Mouse (Mus musculus): ENCODE results near the gene Tppp.
A peak's percentile ranks its signal among the peaks of the same experiment; 100 is the strongest.
"Not testable (repeated sequence)": the region's sequence is repeated elsewhere in the genome, so short reads cannot be mapped to it uniquely, and the experiment has no call there.

The Tppp gene

DNA sequence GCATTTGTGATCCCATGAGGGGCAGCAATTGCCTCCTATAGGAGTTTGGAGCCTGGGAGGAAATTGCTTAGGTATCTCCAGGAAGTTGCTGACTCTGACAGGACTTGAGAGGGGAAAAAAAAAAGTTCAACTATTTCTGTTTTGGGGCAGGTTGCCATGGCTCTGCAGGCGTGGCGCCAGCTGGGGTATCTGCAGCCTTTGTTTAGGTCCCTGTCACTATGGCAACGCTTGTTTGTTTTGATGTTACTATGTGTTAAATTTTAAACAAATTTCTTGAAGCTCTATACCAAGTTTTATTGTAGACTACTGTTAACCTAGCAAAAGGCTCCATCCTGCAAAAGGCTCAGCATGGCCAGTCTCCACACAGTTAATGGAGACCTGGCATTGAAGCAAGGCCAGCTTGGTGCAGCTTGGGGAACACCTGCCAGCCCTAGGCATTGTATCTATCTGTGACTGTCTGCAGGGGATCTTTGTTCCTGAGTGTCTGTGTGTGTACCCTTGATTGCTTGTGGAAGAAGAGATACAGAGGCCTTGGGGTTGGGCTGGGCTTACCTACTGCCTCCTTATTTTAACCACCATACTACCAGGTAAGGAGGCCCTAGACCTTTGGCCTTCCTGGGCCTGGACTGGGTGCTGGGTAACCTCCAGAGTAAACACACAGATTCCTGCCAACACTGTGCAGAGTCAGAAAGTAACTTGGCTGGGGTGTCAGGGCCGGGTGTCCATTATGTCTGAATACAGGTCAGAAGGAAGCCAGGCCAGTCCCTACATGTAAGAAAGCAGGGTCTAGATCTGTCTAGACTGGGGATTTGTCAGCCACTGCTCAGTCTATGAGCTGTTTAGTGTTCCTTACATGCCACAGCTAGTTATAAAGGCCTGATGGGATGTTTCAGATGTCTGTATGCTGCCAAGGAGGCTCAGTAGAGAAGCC lies 16.2 kb downstream of the Tppp start:
- peak; percentile 23 to 26 for DNase-seq

DNA sequence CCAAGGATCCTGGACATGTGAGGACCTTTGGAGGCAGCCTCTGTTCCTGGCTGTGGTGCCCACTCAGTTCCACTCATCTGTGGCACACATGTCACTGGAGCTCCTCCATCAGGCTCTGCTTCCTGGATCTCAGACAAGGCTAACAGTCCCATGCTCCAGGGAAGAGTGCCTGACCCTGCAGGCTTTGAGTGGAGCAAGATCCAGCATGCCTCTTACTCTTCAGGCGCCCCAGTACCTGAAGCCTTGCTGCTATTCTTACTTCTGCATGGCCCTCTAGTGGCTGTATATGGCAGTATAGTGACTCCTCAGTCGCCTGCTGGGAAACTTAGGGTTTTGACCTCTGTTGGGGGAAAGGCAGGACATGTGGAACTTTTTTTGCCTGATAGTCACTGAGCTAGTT lies 17.0 kb downstream of the Tppp start:
- peak; percentile 26 to 50 for DNase-seq

DNA sequence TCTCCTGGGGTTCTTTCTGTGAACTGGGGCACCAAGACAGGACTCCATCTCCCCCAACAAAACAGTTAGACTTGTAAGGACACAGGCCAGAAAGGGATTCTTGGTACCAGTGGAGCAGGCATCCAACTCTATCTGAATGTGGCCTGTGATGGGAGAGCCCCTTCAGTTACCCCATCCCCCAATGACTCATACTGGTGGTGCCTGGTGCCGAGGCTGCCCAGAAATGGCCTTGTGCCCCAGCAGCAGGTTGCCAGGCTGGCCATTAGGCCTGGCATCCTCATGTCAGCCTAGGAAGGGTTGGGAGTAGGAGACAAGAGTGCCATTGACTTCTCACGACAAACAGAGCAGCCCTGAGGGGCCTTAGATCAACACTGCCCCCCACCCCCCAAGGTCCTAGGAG lies 18.9 kb downstream of the Tppp start:
- no peak for DNase-seq

DNA sequence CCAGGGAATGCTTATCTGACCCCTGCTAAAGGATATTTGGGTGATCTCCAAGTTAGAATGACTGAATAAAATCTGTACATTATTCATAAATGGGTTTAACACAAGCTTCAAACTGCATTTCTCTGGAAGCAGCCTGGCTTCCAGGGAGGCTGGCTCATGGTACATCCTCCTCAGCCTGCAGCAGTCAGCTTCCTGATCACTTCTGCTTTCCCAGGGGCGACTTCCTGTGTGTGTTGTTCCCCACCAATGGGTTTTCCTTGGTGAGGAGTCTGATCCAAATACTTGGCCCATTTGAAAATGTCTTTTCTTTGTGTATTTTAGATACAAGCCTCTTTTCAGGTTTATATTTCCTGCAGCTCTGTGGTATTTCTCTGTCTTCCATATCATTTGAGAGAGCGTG lies 19.8 kb downstream of the Tppp start:
- DNase-seq = no peak

DNA sequence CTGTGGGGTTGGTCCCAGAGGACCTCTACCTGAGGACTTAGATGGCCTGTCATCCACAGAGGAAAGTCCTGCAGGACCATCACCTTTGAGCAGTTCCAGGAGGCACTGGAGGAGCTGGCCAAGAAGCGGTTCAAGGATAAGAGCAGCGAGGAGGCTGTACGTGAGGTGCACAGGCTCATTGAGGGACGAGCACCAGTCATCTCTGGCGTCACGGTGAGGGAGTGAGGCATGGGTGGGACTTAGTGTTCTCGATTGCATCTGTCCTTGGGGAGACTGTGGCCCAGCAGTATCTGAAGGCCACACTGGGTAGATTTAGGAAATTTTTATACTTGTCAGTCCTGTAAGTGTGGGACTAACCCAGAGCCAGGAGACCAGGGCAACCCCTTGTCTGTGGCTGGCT lies 21.5 kb downstream of the Tppp start:
- DNase-seq = no peak

DNA sequence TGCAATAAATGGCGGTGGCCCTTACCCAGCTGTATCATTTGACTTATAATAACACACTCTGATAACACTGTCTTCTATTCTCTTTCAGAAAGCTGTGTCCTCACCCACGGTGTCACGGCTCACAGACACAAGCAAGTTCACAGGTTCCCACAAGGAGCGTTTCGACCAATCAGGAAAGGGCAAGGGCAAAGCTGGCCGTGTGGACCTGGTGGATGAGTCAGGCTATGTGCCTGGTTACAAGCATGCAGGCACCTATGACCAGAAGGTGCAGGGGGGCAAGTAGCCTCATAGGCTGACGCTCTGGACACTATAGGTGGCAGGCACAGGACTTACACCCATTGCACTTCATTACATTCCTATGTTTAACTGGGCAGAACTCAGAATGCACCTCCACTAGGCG lies 21.9 kb downstream of the Tppp start:
- no peak for DNase-seq

DNA sequence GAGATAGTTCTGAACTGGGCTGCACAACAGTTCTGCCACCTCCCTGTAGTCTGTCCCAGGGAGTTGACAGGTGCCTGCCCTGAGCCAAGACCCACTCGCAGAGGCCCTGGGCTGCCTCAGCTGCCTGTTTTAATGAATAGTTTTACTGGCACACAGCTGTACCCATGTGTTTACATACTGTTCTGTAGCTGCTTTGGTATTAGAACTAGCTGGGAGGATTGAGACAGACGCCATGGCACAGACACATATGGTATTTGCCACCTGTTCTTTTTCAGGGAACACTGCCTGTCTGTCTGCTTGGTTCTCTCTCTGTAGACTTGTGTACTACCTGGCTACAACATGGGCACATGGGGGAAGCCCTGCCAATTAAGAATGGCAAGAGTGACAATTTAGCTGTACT lies 25.5 kb downstream of the Tppp start:
- no peak for DNase-seq

DNA sequence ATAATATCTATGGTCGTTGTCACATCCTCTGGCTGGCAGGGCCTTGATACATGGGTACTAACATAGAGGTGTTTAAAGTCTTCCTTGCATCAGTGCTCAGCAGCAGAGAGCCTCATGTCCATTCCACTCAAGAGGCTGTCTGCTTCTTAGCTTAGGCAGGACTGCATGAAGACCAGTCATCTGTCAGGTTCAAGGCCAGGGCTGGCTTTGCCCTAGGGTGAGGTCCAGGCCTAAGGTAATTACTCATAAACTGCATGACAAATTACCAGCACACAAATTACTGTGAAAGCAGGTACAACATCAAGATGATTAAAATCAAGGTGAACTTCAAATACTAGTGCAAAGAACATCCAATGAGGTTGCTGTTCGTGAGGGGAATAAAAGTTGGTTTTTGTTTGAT lies 26.6 kb downstream of the Tppp start:
- DNase-seq = no peak

DNA sequence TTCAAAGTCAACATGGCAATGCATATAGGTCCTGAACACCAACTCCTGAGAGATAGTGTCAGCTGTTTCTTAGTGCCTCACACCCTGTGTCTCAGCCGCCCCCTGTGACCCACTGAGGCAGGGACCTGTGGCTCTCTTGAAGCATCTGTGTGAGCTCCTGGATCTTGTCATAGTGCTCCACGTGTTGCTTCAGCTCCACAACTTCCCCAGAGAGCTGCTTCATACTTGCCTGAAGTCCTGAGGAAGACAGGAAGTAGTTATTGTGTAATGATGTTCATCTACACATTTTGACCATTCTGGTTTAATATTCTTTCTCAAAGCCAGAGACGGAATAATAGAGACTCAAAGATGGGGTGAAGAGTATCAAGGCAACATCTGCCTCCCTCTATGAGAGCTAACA lies 30.7 kb downstream of the Tppp start:
- no peak for DNase-seq

DNA sequence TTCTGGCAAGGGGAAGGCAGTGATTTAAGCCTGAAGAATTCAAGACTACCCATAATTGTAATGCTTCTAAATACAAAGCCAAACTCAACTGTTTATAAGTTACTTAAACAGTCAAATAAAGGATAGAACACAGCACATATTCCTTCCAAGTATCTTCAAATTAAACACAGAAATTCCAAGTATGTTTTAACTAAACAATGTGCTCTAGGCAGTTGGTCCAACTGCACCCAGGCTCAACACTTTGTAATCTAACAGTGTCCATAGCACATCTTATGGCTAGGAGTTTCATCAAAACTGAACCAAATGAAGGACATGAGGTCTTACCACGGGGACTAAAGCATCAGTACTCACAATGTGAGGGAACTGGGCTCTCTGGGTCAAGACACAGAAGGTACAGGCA lies 47.0 kb downstream of the Tppp start:
- no peak for DNase-seq

DNA sequence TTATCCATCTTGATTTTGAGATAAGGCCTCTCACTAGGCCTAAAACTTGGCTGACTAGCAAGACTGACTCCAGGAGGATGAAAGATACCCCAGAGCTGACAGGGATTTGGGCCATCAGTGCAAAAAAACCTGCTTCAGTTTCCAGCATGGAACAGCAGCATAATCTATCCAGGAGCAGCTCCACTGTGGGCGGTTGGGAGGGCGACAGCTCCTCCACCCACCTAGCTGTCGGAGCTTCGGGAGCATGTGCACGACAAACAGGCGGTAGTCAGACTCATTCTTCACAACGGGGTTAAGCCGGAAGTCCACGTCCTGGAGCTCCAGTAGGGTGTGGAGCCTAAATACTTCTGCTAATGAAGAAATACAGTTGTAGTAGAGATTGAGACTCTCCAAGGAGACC lies 48.9 kb downstream of the Tppp start:
- DNase-seq = no peak

DNA sequence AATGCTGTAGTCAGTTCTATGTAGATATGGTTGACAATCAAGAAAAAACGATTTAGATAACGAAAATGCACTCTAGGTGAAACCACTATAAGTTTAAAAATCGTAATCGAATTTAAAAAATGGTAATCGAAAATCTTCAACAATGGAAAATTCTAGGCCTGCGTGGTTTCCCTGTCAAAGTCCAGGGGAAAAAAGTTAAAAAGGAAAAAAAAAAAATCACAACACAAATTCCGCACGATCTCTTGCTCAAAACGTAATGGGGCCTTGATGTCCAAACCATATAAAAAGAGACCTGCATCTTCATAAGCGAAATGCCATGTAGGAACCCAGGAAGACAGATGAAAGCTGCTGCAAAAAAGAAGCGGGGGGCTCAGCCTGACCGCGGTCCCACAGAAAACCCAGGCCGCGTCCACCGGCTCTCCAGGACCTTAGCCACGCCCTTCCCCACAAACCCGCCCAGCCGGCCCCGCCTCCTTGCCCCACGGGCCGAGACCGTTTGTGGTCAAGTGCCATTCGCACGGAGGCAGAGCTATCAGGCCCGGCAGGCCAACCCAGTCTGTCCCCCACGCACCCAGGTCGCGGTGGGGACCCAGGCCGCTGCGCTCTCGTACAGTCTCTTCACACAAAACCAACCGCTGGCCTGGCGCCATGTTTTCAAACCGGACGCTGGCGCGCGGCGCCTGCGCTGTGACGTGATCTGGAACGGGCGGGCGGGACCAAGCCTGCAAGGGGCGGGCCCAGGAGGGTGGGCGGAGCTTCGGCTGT lies 52.6 kb downstream of the Tppp start, which contains the start of gene Cep72:
TSS of gene Cep72 (minus strand) at position 687 of the 765 bp plus-strand sequence.
- DNase-seq = peak; percentile 85

DNA sequence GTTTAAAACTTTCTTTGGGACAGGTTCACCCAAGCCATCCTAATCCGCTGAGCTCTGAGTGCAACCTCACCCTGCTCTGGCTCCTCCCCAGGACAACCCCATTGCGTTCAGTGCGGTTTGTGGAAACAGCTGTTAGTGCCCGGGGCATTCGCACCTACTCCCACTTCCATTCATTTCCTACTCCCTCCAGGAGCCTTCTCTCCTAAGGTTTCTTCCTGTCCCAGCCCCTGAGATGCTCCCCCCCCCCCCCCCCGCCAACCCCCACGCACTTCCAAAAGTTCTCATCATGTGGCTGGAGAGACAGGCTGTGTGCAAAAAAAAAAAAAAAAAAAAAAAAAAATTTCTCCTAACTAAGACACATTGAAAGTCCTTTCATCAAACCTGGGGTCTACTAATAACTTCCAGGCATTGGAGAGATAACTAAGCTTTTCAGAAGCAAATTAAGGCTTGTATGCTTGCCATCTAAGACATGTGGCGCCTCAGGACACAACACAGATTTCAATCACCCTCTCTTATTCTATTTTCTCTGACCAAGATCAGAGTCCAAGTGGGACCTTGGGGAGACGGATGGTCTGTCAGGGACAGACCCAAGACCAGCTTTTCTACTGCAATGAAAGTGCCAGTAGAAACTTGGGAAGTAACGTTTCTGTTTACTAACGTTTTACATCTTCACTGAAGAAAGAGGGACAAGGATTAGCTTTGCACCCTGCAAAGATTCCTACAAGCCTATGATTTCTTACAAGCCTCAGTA lies 53.3 kb downstream of the Tppp start:
- DNase-seq = no peak

DNA sequence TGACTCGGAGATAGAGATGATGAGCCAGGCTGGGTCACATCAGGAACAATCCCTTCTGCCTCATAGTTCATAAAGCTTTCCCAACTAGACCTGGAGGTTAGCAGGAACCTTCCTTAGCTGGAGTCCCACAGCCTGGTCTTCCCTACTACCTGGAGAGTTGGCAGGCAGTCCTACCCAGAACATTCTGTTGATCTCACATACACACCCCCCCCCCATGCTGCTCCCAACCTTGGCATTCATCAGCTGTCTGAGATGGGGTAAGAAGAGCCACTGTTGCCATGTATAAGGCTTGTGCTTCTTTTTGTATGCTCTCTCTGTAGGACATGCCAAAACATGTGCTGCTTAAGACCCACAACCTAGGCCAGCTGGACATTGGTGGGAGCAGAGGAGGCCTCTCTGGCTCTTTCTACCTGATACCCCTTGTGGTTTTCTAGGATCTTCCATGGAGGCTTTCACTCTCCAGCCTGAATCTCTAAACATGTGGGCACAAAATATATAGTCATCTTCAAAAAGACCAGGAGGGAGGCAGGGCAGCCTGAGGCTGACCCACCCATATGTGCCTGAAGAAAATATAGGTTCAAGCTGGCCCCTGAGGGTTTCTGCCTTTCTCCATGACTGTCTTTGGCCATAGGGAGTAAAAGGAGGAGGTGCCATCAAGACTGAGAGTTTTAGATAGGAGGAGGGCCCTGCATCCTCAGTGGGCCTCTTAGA lies 54.3 kb downstream of the Tppp start:
- DNase-seq = no peak

DNA sequence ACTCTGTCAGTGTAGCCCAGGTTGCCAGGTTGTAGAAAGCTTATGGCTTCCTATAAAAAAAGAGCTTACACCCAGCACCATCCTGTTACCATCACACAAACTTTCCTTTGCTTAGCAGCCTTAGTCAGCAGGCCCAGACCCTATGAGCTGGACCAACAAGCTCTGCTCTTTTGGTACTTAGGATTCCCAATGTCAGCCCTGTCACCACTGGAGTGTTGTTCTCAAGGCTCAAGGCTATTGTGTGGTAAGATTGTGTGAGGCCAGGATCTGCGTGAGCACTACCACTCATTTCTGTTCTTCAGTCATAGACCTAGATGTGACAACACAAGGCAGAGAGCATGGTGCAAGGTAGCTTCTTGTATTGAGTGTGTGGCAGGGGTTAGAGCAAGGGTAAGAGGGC lies 57.4 kb downstream of the Tppp start:
- DNase-seq = no peak

DNA sequence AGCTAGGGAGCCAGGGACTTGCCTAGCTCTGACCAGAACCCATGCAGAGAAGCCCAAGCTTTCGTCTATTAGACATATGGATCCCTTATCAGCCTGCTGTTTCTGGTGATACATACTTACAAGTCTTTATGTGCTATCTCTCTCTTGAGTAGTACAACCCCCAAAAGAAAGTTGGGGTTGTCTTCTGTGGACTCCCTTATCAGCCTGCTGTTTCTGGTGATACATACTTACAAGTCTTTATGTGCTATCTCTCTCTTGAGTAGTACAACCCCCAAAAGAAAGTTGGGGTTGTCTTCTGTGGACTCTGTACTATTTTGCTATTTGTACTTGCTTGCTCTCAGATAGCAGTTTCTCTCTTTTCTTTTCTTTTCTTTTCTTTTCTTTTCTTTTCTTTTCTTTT lies 62.0 kb downstream of the Tppp start:
- DNase-seq = not testable (repeated sequence)

DNA sequence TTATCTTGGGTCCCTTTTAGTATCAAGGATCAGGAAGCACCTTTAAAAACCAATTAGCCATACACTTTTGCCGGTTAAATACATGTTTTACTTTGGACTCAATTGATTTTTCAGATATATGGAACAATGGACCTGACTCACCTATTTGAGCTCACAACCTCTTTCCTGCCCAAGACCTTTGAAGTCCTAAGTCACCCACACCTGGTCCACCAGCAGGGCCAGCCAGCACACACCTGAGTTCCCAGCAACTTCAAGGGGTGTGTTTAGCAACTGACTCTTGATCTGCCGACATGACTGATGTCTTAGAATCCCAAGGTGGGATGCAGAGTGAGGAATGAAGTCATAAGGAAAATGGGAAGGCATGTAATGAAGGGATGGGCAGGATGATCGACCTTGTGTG lies 62.5 kb downstream of the Tppp start:
- DNase-seq = no peak

DNA sequence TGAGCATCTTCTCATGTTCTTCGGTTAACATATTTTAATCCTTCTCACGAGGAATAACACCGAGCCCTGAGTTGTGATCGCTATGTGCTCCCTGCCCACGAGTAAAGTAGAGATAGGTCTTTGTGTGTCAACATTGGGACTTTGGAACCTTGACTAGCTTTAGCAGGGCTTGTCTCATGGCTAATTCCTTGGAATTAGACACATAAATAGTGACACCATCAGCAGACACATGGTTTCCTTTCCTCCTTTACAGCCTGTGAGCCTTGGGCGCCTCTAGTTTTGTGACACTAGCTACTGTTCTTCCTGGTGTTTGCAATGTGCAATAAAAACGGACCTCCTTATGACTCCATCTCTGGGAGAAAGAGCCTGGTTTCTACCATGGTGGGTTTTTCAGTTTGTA lies 64.2 kb downstream of the Tppp start:
- DNase-seq = no peak
